Mouse (Mus musculus) forebrain, embryonic 15.5 days (tissue): ENCODE measurements around the gene Cdr2l. TPM values are rescaled to one million over a fixed set of nuclear protein-coding genes. Genes with fewer than 3 reads are reported as not detected.
A peak's percentile ranks its signal among the peaks of the same experiment; 100 is the strongest.

Experiments used
- ATAC-seq: fragments of 200-750 bp; cut with Nextera tagmentation; replicated peaks from 2 replicates; pipeline ENCODE4 v1.8.0; 2017; ENCODE audit warnings: mild to moderate bottlenecking, moderate TSS enrichment, moderate library complexity
- H3K27ac ChIP-seq: fragments of 300-500 bp; sonication (generic); replicated peaks from 2 replicates; pipeline ENCODE4 v1.5.1; 2015; ENCODE audit warnings: mild to moderate bottlenecking, inconsistent platforms
- H3K27me3 ChIP-seq: fragments of 300-500 bp; sonication (generic); 2 replicates; pipeline ENCODE4 v1.6.1; 2015; ENCODE audit warnings: inconsistent platforms
- H3K36me3 ChIP-seq: fragments of 300-500 bp; sonication (generic); 2 replicates; pipeline ENCODE4 v1.6.1; 2015; ENCODE audit warnings: mild to moderate bottlenecking, inconsistent platforms
- H3K4me1 ChIP-seq: fragments of 300-500 bp; sonication (generic); 2 replicates; pipeline ENCODE4 v1.6.1; 2015; ENCODE audit warnings: inconsistent platforms
- H3K4me2 ChIP-seq: fragments of 300-500 bp; sonication (generic); replicated peaks from 2 replicates; pipeline ENCODE4 v1.6.1; 2015; ENCODE audit warnings: mild to moderate bottlenecking, inconsistent platforms
- H3K4me3 ChIP-seq: fragments of 300-500 bp; sonication (generic); 2 replicates; pipeline ENCODE4 v1.5.1; 2015; ENCODE audit warnings: mild to moderate bottlenecking, inconsistent platforms
- H3K9ac ChIP-seq: fragments of 300-500 bp; sonication (generic); replicated peaks from 2 replicates; pipeline ENCODE4 v1.6.1; 2015; ENCODE audit warnings: mild to moderate bottlenecking, inconsistent platforms
- H3K9me3 ChIP-seq: fragments of 300-500 bp; sonication (generic); 2 replicates; pipeline ENCODE4 v1.6.1; 2016; ENCODE audit warnings: inconsistent platforms
- WGBS: fragments of 180-500 bp; shearing (Covaris S2); methylation state at CpG from one replicate; pipeline ENCODE4 v1.1.7; 2015; ENCODE audit warnings: mixed read lengths; 5-methylcytosine and 5-hydroxymethylcytosine counted together
- polyA plus RNA-seq: library from polyadenylated mRNA; unstranded; fragments of >200 nt; fragmentation: Nextera tagmentation; extraction: Ambion mirVana; gene quantifications from 2 replicates; pipeline ENCODE4 v1.2.1, GENCODE M21; 2015

The Cdr2l gene
- polyA plus RNA-seq, 1 experiment from 2014 or later = 21.2 TPM

DNA sequence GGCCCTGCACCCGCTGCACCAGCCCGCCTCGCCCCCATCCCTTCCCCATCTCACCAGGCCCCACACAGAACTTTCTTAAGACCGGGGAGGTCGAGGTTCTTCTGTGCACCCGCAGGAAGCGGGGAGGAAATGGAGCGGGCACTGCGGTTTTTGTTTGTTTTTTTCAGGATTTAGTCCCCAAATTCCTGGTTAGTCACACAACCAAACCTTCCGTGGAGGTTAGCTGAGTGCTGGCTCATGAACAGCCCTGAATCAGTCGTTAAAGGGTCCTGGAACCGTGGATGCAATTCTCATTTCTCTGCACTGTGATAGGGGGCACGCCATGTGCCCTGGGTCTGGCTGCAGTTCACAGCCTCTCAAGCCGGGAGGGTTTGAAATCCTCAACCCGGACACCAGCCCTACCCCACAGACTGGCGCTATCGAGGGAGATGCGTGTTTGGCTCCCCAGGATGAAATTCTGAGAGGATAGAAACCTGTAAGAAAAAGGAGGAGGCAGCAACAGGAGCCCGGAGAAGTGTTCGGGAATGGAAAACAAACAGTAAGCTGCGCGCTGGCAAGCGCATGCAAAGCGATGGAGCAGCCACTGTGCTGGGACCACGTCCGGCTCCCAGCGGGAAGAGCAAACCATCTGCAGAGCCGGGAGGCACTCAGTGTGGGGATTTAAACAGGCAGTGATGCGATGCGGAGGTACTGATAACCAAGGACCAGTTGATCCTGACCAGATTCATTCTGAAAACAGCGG, 54.1 kb downstream of the Cdr2l start:
- Histone ChIP-seq H3K27ac (no peak overlapping the region), H3K9ac (peak overlapping the region; percentile 31; the same call in 1 of the 2 replicates), H3K4me2 (peak overlapping the region; percentile 47), H3K9me3 (no peaks in the 10 kb centered on the region), H3K4me1 (peaks cover 12% of the 10 kb centered on the region), H3K36me3 (peaks cover 15% of the 10 kb centered on the region), H3K27me3 (no peaks in the 10 kb centered on the region), H3K4me3 (peak overlapping the region; percentile 22)
- ATAC-seq = no peak
- 6% methylated on average over 31 of the region's 31 CpGs for WGBS

GRCm38 (mm10) chr11:115437571-115438122, 55.9 kb downstream of the Cdr2l start:
- peaks cover 12% of the 10 kb centered on the region for H3K4me1 ChIP-seq
- no peak overlapping the region for H3K9ac ChIP-seq
- no peak overlapping the region for H3K4me2 ChIP-seq
- no peaks in the 10 kb centered on the region for H3K27me3 ChIP-seq
- H3K4me3 ChIP-seq = no peak overlapping the region
- H3K36me3 ChIP-seq = no peaks in the 10 kb centered on the region
- H3K9me3 ChIP-seq = no peaks in the 10 kb centered on the region
- ATAC-seq = no peak
- no peak overlapping the region for H3K27ac ChIP-seq
- WGBS = 84% methylated on average over 5 of the region's 5 CpGs

DNA sequence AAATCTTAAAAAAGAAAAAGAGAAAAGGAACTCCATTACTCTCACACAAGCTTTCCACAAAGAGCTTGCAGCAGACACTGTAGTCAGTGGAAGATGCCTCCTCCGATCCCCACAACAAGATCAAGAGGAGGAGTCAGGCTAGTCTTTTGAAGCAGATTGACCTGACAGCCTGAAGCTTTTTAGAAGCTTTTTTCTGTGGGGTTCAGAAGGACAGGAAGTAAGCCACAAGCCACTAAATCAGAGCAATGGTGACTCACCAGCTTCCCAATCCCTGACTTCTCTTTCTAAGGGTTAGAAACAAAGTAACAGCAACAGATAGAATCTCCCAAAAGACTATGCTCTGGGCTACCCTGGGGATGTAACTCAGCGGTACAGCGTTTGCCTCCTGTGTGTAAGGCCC, 57.6 kb downstream of the Cdr2l start:
- no peaks in the 10 kb centered on the region for H3K27me3 ChIP-seq
- H3K4me3 ChIP-seq = no peak overlapping the region
- ATAC-seq = no peak
- no peak overlapping the region for H3K9ac ChIP-seq
- H3K27ac ChIP-seq = no peak overlapping the region
- no peaks in the 10 kb centered on the region for H3K36me3 ChIP-seq
- peaks cover 12% of the 10 kb centered on the region for H3K4me1 ChIP-seq
- H3K4me2 ChIP-seq = no peak overlapping the region
- H3K9me3 ChIP-seq = no peaks in the 10 kb centered on the region
- WGBS = 84% methylated on average over 3 of the region's 3 CpGs

DNA sequence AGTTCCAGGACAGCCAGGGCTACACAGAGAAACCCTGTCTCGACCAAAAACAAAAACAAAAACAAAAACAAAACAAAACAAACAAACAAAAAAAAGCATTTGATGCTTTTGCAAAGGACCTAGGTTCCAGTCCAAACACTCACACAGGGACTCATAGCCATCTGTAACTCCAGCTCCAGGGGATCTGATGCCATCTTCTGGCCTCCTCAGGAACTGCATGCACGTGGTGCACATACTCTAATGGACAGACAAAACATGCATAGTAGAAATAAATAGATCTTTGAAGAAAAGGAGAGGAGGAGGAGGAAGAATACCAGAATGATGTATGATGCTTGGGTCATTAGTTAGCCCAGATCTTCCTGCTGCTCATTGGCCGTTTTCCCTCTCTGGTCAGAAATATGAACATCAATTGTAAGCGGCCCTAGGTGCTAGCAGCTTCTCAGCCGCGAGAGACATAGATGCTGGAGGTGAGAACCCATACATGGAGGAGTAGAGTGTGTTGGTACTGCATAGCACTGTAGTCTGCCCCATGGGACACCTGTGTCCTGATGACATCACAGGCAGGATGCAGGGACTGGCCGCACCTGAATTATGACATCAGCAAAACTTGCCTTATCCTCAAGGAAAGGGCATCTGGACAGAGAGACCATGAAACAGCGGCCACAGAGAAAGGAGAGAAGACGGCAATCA, 58.3 kb downstream of the Cdr2l start, which contains the start of gene Trim80:
TSS of gene Trim80 (plus strand) at position 640 of the 690 bp plus-strand sequence.
- ATAC-seq = no peak
- Histone ChIP-seq H3K4me3 (no peak within 1 kb of the TSS), H3K27ac (no peak within 1 kb of the TSS), H3K9ac (no peak within 1 kb of the TSS), H3K36me3 (no peaks in the 10 kb centered on the region), H3K27me3 (no peaks in the 10 kb centered on the region), H3K4me1 (peaks cover 12% of the 10 kb centered on the region), H3K9me3 (no peaks in the 10 kb centered on the region), H3K4me2 (no peak within 1 kb of the TSS)
- WGBS = 95% methylated on average over 9 of the region's 9 CpGs

DNA sequence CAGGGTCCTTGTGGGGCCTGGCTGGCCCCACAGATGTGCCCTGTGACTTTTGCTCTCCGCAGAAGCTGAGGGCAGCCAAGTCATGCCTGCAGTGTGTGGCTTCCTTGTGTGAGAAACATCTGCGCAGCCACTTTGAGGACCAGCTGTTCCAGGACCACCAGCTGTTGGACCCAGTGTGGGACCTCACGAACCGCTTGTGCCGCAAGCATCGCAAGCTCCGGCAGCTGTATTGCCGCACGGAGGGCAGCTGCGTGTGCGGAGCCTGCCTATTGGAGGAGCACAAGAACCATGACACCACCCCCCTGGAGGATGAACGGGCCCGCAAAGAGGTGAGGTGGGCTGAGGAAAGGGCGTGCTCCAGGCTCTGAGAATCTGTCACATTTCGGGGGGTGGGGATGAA, 59.7 kb downstream of the Cdr2l start:
- H3K9ac ChIP-seq = no peak overlapping the region
- H3K4me2 ChIP-seq = no peak overlapping the region
- no peaks in the 10 kb centered on the region for H3K9me3 ChIP-seq
- peaks cover under 1% of the 10 kb centered on the region for H3K4me1 ChIP-seq
- H3K36me3 ChIP-seq = no peaks in the 10 kb centered on the region
- 64% methylated on average over 15 of the region's 15 CpGs for WGBS
- no peak overlapping the region for H3K27ac ChIP-seq
- H3K4me3 ChIP-seq = no peak overlapping the region
- no peaks in the 10 kb centered on the region for H3K27me3 ChIP-seq
- ATAC-seq = no peak

Other genes with a start within 250 kb of the Cdr2l start
- gene Cd300lf, start 247.9 kb upstream of the Cdr2l start, polyA plus RNA-seq = 0.10 TPM in 1 of 2 replicates, not detected in the other
- 45.8 and 50.5 TPM in 2 replicates for gene Slc9a3r1, start 218.6 kb upstream of the Cdr2l start, polyA plus RNA-seq
- 10.8 and 12.4 TPM in 2 replicates for gene Tmem104, start 194.4 kb upstream of the Cdr2l start, polyA plus RNA-seq
- 19.0 and 24.1 TPM in 2 replicates for gene Nat9, start 194.1 kb upstream of the Cdr2l start, polyA plus RNA-seq
- gene Grin2c, start 114.7 kb upstream of the Cdr2l start, polyA plus RNA-seq = 0.22 and 0.23 TPM in 2 replicates
- 23.9 and 24.0 TPM in 2 replicates for gene Fdxr, start 104.9 kb upstream of the Cdr2l start, polyA plus RNA-seq
- gene Fads6, start 84.3 kb upstream of the Cdr2l start, polyA plus RNA-seq = 0.37 TPM in 2 replicates
- 0.08 TPM in 1 of 2 replicates, not detected in the other for gene Otop2, start 74.8 kb upstream of the Cdr2l start, polyA plus RNA-seq
- gene Ush1g, start 59.9 kb upstream of the Cdr2l start, polyA plus RNA-seq = 0.05 TPM in 1 of 2 replicates, not detected in the other
- 0.10 and 0.25 TPM in 2 replicates for gene Otop3, start 47.2 kb upstream of the Cdr2l start, polyA plus RNA-seq
- 48.9 and 50.3 TPM in 2 replicates for gene Hid1, start 14.2 kb upstream of the Cdr2l start, polyA plus RNA-seq
- 178 and 192 TPM in 2 replicates for gene Mrpl58, start 21.8 kb downstream of the Cdr2l start, polyA plus RNA-seq
- 722 and 770 TPM in 2 replicates for gene Atp5h, start 38.0 kb downstream of the Cdr2l start, polyA plus RNA-seq
- gene Kctd2, start 38.2 kb downstream of the Cdr2l start, polyA plus RNA-seq = 23.6 and 26.3 TPM in 2 replicates
- not detected in 2 replicates for gene Trim80, start 58.6 kb downstream of the Cdr2l start, polyA plus RNA-seq
- gene Slc16a5, start 80.6 kb downstream of the Cdr2l start, polyA plus RNA-seq = 0.10 TPM in 1 of 2 replicates, not detected in the other
- gene Armc7, start 93.8 kb downstream of the Cdr2l start, polyA plus RNA-seq = 15.6 and 16.1 TPM in 2 replicates
- 94.3 and 102 TPM in 2 replicates for gene Nt5c, start 109.9 kb downstream of the Cdr2l start, polyA plus RNA-seq
- gene Jpt1, start 132.5 kb downstream of the Cdr2l start, polyA plus RNA-seq = 1,941 and 1,977 TPM in 2 replicates
- 1,191 and 1,214 TPM in 2 replicates for gene Sumo2, start 154.4 kb downstream of the Cdr2l start, polyA plus RNA-seq
- gene Nup85, start 182.5 kb downstream of the Cdr2l start, polyA plus RNA-seq = 127 and 138 TPM in 2 replicates
- 70.3 and 73.6 TPM in 2 replicates for gene Mrps7, start 222.0 kb downstream of the Cdr2l start, polyA plus RNA-seq
- 28.1 and 28.2 TPM in 2 replicates for gene Gga3, start 222.1 kb downstream of the Cdr2l start, polyA plus RNA-seq
- 9.1 and 11.4 TPM in 2 replicates for gene Mif4gd, start 231.1 kb downstream of the Cdr2l start, polyA plus RNA-seq
- gene Slc25a19, start 246.4 kb downstream of the Cdr2l start, polyA plus RNA-seq = 55.3 and 56.1 TPM in 2 replicates